10 mouse cellular contexts compared by ENCODE assay signal in genomic region chr13:58443326-58443725, GRCm38 (mm10).
"Had no signal": no experiment of that assay in that cellular context is flagged by ENCODE, and none has a peak within 500 bp of the region (broad histone marks: within the 10 kb centered on the region; RNA-seq: fewer than 3 reads in every experiment).

No protein-coding gene starts in this region.

- H3K9me3 ChIP-seq: limb, embryonic 12.5 days; liver, embryonic 13.5 days; lung, embryonic 15.5 days; neural tube, embryonic 12.5 days had no signal

- ATAC-seq: liver, postnatal 0 days had no signal

- H3K36me3 ChIP-seq: limb, embryonic 12.5 days; liver, embryonic 13.5 days; lung, embryonic 15.5 days; neural tube, embryonic 12.5 days had no signal

- H3K4me2 ChIP-seq: limb, embryonic 12.5 days; liver, embryonic 13.5 days; lung, embryonic 15.5 days; neural tube, embryonic 12.5 days had no signal

- H3K27me3 ChIP-seq: limb, embryonic 12.5 days; lung, embryonic 15.5 days; neural tube, embryonic 12.5 days had no signal

- H3K4me1 ChIP-seq: liver, embryonic 13.5 days; lung, embryonic 15.5 days; neural tube, embryonic 12.5 days had no signal

- DNase-seq: layer of hippocampus, adult 9-11 months; layer of hippocampus, postnatal 36 days; liver, embryonic 13.5 days; right cerebral cortex, postnatal 4 days had no signal

- H3K27ac ChIP-seq: kidney, postnatal 0 days; limb, embryonic 12.5 days; liver, embryonic 13.5 days; lung, embryonic 15.5 days; macrophage; neural tube, embryonic 12.5 days had no signal

- H3K9ac ChIP-seq: limb, embryonic 12.5 days; liver, embryonic 13.5 days; liver, postnatal 0 days; lung, embryonic 15.5 days; neural tube, embryonic 12.5 days had no signal

- H3K4me3 ChIP-seq: limb, embryonic 12.5 days; liver, embryonic 13.5 days; lung, embryonic 15.5 days; neural tube, embryonic 12.5 days had no signal
